Mouse (Mus musculus) stomach, postnatal 0 days (tissue): ENCODE data around the gene Mapk8ip3. TPM values are rescaled to one million over a fixed set of nuclear protein-coding genes. Genes with fewer than 3 reads are reported as not detected.

Experiments used
- ATAC-seq: fragments of 200-750 bp; cut with Nextera tagmentation; 2 replicates; pipeline ENCODE4 v1.8.0; 2017; ENCODE audit not compliant: low FRiP score, low TSS enrichment
- DNase-seq: peaks from one replicate; pipeline ENCODE4 v3.0.0-alpha.2; 2016; ENCODE audit warnings: low spot score
- H3K27ac ChIP-seq: fragments of 300-500 bp; sonication (generic); replicated peaks from 2 replicates; pipeline ENCODE4 v1.5.1; 2014; ENCODE audit warnings: mild to moderate bottlenecking, control low read depth
- H3K27me3 ChIP-seq: fragments of 300-500 bp; sonication (generic); 2 replicates; pipeline ENCODE4 v1.6.1; 2014; ENCODE audit warnings: low read length; ENCODE audit not compliant: control insufficient read depth, insufficient read depth
- H3K36me3 ChIP-seq: fragments of 300-500 bp; sonication (generic); 2 replicates; pipeline ENCODE4 v1.6.1; 2014; ENCODE audit warnings: low read length, mixed read lengths; ENCODE audit not compliant: control insufficient read depth, insufficient read depth
- H3K4me1 ChIP-seq: fragments of 300-500 bp; sonication (generic); replicated peaks from 2 replicates; pipeline ENCODE4 v1.6.1; 2014; ENCODE audit warnings: antibody characterized with exemption; ENCODE audit not compliant: control insufficient read depth, insufficient read depth
- H3K4me2 ChIP-seq: fragments of 300-500 bp; sonication (generic); replicated peaks from 2 replicates; pipeline ENCODE4 v1.6.1; 2014; ENCODE audit warnings: low read depth, mild to moderate bottlenecking, control low read depth, moderate library complexity
- H3K4me3 ChIP-seq: fragments of 300-500 bp; sonication (generic); 2 replicates; pipeline ENCODE4 v1.5.1; 2014; ENCODE audit warnings: low read depth, low read length, control low read depth
- H3K9ac ChIP-seq: fragments of 300-500 bp; sonication (generic); 2 replicates; pipeline ENCODE4 v1.6.1; 2014; ENCODE audit warnings: mild to moderate bottlenecking, low read length, control low read depth, mixed read lengths
- H3K9me3 ChIP-seq: fragments of 300-500 bp; sonication (generic); 2 replicates; pipeline ENCODE4 v1.6.1; 2016; ENCODE audit warnings: low read length; ENCODE audit not compliant: control insufficient read depth
- CTCF ChIP-seq: IDR thresholded peaks from 2 replicates; pipeline ENCODE4 v1.5.1; 2016; ENCODE audit warnings: antibody characterized with exemption, low read depth, mild to moderate bottlenecking, moderate library complexity
- EP300 ChIP-seq: optimal IDR thresholded peaks from 2 replicates; pipeline ENCODE3; 2016; ENCODE audit warnings: antibody characterized with exemption
- WGBS: fragments of 180-500 bp; shearing (Covaris S2); extraction: QIAGEN DNeasy Blood & Tissue Kit; methylation state at CpG from one replicate; pipeline ENCODE4 v1.1.7; 2014; 5-methylcytosine and 5-hydroxymethylcytosine counted together
- polyA plus RNA-seq: library from polyadenylated mRNA; unstranded; fragments of >200 nt; fragmentation: Nextera tagmentation; extraction: Ambion mirVana; gene quantifications from 2 replicates; pipeline ENCODE4 v1.2.1, GENCODE M21; 2015

Gene Mapk8ip3
- polyA plus RNA-seq = 6.2 and 6.5 TPM in 2 replicates

DNA sequence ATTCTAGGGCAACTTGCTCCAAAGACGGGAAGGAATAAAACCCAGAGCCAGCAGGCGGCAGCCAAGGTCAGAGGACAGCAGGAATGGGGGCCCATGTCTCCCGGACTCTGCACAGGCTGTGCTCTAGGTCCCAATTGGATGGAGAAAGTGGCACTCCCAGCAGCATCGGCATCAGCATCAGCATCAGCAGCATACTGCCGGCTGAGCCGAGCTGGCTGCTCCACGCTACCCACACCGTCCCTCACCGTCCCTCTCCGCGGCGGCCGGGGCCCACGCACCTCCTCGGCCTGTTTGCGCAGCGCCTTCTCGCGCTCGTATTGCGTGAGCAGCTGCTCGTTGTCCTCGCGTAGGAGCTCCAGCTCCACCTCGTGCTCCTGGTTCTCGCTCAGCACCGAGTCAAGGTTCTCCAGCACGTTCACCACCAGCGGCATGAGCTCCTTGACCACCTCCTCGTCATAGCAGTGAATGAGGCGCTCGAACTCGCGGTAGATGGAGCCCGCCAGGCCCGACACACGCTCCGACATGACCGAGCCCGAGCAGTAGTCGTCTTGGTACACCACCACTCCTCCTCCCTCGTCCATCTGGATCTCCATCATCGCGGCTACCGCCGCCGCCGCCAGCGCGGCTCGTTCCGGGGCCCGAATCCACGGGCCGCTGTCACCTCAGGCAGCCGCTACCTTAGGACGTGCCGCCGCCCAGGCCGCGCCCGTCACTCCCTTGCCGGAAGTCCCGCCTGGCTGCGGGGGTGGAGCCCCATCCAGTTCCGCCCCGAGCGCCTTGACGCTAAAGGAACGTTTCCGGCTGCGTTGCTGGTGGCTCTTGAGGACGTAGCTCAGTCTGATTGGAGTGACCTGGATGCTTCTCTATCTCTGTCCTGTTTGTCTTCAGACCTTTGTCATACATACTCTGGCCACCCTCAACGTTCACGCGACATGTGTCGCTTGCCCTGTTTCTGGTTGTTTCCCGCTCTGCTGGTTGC, at the start of gene Mapk8ip3:
Gene Mapk8ip3, minus strand, starts transcription at position 719 of the 979 bp plus-strand sequence.
- peak within 1 kb of the TSS; percentile 74 for H3K4me3 ChIP-seq
- H3K9me3 ChIP-seq = no peaks in the 10 kb centered on the region
- DNase-seq (peak; percentile 97), ATAC-seq (peak; percentile 97)
- peak within 1 kb of the TSS; percentile 83 for H3K27ac ChIP-seq
- TF ChIP-seq CTCF = peak; percentile 57
- TF ChIP-seq EP300 = no peak
- peak within 1 kb of the TSS; percentile 82 for H3K9ac ChIP-seq
- no peaks in the 10 kb centered on the region for H3K27me3 ChIP-seq
- H3K4me1 ChIP-seq = peaks cover 4% of the 10 kb centered on the region; the same call in 1 of the 2 replicates
- under 1% methylated on average over 78 of the region's 78 CpGs for WGBS
- H3K4me2 ChIP-seq = peak within 1 kb of the TSS; percentile 80
- no peaks in the 10 kb centered on the region for H3K36me3 ChIP-seq

DNA sequence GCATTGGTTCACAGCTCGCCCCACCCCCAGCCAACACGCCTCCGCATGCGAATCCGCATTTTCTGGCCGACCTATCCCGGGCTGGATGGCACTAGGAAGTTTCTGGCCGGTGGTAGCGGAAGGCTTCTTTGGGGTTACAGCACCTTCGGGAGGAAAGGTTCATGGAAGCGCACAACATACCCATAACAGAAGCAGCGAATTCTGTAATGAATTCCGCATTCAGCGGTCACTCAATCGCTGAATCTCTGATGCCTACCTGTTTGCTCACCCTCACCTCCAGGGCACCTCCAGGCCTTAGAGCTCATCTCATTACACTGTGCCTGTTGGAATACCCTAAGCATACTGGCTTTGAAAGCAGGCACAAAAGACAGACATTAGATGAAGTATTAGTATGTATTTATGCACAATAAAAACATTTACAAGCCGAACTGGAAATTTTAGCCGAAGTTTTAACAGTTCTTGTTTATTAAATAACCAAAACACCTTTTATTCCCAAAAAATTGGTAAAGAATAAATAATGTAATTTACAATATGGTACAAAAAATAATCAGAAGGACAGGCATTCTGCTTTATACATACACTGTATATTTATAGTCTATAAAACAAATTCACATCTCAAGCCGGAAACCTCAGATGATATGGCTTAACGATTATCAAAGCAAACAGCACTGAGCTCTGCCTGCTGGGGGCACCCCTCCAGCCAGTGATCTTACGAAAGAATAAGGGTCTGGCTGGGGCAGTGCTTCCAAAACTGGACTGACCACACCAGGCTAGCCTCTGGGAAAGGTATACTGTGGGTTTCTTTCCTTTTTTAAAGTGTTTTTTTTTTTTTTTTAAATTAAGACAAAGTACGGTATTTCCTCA, 24.3 kb upstream of the Mapk8ip3 start:
- 9% methylated on average over 21 of the region's 21 CpGs for WGBS
- no peak for DNase-seq
- Histone ChIP-seq H3K4me3 (peak overlapping the region; percentile 92), H3K4me1 (no peaks in the 10 kb centered on the region), H3K36me3 (peaks cover 24% of the 10 kb centered on the region), H3K9ac (peak overlapping the region; percentile 41; the same call in 1 of the 2 replicates), H3K27me3 (no peaks in the 10 kb centered on the region), H3K4me2 (peak overlapping the region; percentile 80), H3K9me3 (no peaks in the 10 kb centered on the region), H3K27ac (no peak overlapping the region)
- TF ChIP-seq CTCF = 0 out of 2 replicates have a peak, but pooled peaks have one; percentile 13
- no peak for TF ChIP-seq EP300
- peak; percentile 38 for ATAC-seq

DNA sequence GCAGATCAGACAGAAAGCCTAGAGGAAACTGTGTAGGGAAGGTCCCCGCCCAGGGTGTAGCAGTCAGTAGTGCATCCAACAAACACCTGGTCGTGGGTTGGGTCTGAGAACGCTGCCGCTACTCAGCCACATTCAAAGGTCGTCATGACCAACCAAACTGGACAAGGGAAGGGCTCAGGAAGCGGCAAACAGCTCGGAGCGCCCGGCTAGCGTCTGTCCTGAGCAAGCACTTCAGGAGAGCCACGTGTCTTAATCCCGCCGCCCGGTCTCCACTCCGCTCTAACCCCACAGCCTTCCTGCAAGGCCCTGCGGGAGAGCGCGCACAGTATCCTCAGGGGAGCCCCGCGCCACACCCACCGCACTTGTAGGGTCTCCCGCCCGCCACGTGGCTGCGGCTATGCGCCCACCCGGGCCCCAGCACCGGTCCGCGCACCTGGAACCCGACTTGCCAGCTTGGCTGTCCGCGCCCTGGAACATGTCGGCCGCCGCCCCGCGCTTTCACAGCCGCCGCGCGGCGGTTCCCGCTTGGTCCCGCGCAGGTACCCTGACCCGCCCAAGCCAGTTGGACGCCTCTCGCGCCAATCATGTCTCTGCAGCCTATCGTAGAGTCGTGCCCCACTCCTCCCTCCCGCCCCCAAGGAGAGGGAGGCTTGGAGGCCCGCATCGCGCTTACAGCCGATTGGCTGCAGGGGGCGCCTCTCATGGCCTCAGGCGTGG, 23.5 kb upstream of the Mapk8ip3 start, which contains the start of gene Jpt2:
Gene Jpt2, minus strand, starts transcription at position 555 of the 717 bp plus-strand sequence.
- Histone ChIP-seq H3K4me1 (no peaks in the 10 kb centered on the region), H3K36me3 (peaks cover 19% of the 10 kb centered on the region), H3K9me3 (no peaks in the 10 kb centered on the region), H3K4me2 (peak within 1 kb of the TSS; percentile 80), H3K9ac (peak within 1 kb of the TSS; percentile 82), H3K27me3 (no peaks in the 10 kb centered on the region), H3K27ac (peak within 1 kb of the TSS; percentile 87), H3K4me3 (peak within 1 kb of the TSS; percentile 92)
- ATAC-seq (peak; percentile 100), DNase-seq (peak; percentile 99)
- WGBS = under 1% methylated on average over 43 of the region's 59 CpGs
- TF ChIP-seq EP300 (no peak), CTCF (peak; percentile 76)

DNA sequence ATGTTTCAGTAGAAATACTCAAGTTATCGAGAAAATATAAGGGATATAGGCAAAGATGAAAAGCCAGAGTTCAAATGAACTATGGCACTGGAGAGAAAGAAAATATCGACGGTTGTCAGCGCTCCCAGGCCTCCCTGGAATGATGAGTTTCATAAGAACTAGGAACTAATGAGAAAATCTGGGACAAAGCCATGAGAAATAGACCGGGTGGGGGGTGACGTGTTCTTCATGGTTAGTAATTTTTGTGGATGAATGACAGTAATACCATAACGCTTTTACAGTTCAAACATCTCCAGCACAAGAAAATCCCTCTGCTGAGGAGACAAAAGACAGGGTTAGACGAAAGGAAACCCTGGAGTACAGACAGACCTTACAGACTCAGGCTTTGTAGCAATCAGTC, 22.6 kb upstream of the Mapk8ip3 start:
- H3K4me2 ChIP-seq = peak overlapping the region; percentile 80
- no peaks in the 10 kb centered on the region for H3K4me1 ChIP-seq
- 33% methylated on average over 8 of the region's 8 CpGs for WGBS
- peak overlapping the region; percentile 92 for H3K4me3 ChIP-seq
- H3K36me3 ChIP-seq = peaks cover 13% of the 10 kb centered on the region
- peak overlapping the region; percentile 82 for H3K9ac ChIP-seq
- DNase-seq (no peak), ATAC-seq (no peak)
- no peak for TF ChIP-seq CTCF
- no peak for TF ChIP-seq EP300
- H3K27me3 ChIP-seq = no peaks in the 10 kb centered on the region
- no peaks in the 10 kb centered on the region for H3K9me3 ChIP-seq
- H3K27ac ChIP-seq = no peak overlapping the region

DNA sequence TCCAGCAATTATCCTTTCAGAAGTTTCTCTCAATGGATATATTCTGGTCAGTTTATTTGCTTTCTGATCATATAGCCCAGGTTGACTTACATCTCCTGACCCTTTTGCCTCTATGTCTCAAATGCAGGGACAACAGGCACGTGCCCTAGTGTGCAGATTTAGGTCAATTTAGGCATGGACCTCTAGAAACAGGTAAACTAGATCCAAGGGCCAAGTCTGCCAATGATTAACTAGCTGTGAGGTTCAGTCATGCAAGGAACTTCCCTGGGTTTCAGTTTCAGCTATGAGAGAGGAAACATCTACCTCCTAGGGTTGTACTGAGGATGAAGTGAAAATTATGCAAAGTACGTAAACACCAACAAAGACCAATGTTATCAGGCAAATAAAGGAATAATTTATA, 16.5 kb upstream of the Mapk8ip3 start:
- no peaks in the 10 kb centered on the region for H3K27me3 ChIP-seq
- DNase-seq (no peak), ATAC-seq (no peak)
- 75% methylated on average over 2 of the region's 2 CpGs for WGBS
- H3K9ac ChIP-seq = no peak overlapping the region
- no peak overlapping the region for H3K4me3 ChIP-seq
- H3K9me3 ChIP-seq = no peaks in the 10 kb centered on the region
- H3K27ac ChIP-seq = no peak overlapping the region
- H3K4me2 ChIP-seq = no peak overlapping the region
- TF ChIP-seq EP300 (no peak), CTCF (no peak)
- no peaks in the 10 kb centered on the region; the same call in 1 of the 2 replicates for H3K4me1 ChIP-seq
- H3K36me3 ChIP-seq = peaks cover 6% of the 10 kb centered on the region; the same call in 1 of the 2 replicates
